Mouse (Mus musculus) lung, postnatal 0 days (tissue): ENCODE results near the gene Pigw. TPM values are rescaled to one million over a fixed set of nuclear protein-coding genes. Genes with fewer than 3 reads are reported as not detected.

Experiments
- ATAC-seq: fragments of 200-750 bp; cut with Nextera tagmentation; 2 replicates; pipeline ENCODE4 v1.8.0; 2017; ENCODE audit warnings: moderate library complexity
- DNase-seq: peaks from one replicate; pipeline ENCODE4 v3.0.0-alpha.2; 2016; ENCODE audit warnings: low spot score
- H3K27ac ChIP-seq: fragments of 300-500 bp; sonication (generic); 2 replicates; pipeline ENCODE4 v1.5.1; 2014; ENCODE audit warnings: antibody characterized with exemption, mild to moderate bottlenecking, low read length, mixed read lengths
- H3K27me3 ChIP-seq: fragments of 300-500 bp; sonication (generic); replicated peaks from 2 replicates; pipeline ENCODE4 v1.6.1; 2014; ENCODE audit warnings: low read length, mixed read lengths; ENCODE audit not compliant: insufficient read depth
- H3K36me3 ChIP-seq: fragments of 300-500 bp; sonication (generic); 2 replicates; pipeline ENCODE4 v1.6.1; 2014; ENCODE audit warnings: low read length, mixed read lengths; ENCODE audit not compliant: insufficient read depth
- H3K4me1 ChIP-seq: fragments of 300-500 bp; sonication (generic); 2 replicates; pipeline ENCODE4 v1.6.1; 2014; ENCODE audit warnings: antibody characterized with exemption, low read depth, low read length, mixed read lengths; ENCODE audit not compliant: insufficient read depth
- H3K4me2 ChIP-seq: fragments of 300-500 bp; sonication (generic); replicated peaks from 2 replicates; pipeline ENCODE4 v1.6.1; 2014; ENCODE audit warnings: low read depth, mild to moderate bottlenecking, low read length, moderate library complexity, mixed read lengths
- H3K4me3 ChIP-seq: fragments of 300-500 bp; sonication (generic); 2 replicates; pipeline ENCODE4 v1.5.1; 2014; ENCODE audit warnings: low read depth, low read length
- H3K9ac ChIP-seq: fragments of 300-500 bp; sonication (generic); replicated peaks from 2 replicates; pipeline ENCODE4 v1.6.1; 2014; ENCODE audit warnings: low read depth, mild to moderate bottlenecking
- H3K9me3 ChIP-seq: fragments of 300-500 bp; sonication (generic); 2 replicates; pipeline ENCODE4 v1.6.1; 2016; ENCODE audit warnings: low read length, mixed read lengths
- CTCF ChIP-seq: IDR thresholded peaks from 2 replicates; pipeline ENCODE4 v1.5.1; 2016; ENCODE audit warnings: antibody characterized with exemption, mild to moderate bottlenecking
- EP300 ChIP-seq: IDR thresholded peaks from 2 replicates; pipeline ENCODE4 v1.6.1; 2016; ENCODE audit warnings: antibody characterized with exemption, mild to moderate bottlenecking, control low read depth
- WGBS: fragments of 180-500 bp; shearing (Covaris S2); extraction: QIAGEN DNeasy Blood & Tissue Kit; methylation state at CpG from one replicate; pipeline ENCODE4 v1.1.7; 2014; 5-methylcytosine and 5-hydroxymethylcytosine counted together
- polyA plus RNA-seq: library from polyadenylated mRNA; unstranded; fragments of >200 nt; fragmentation: Nextera tagmentation; extraction: Ambion mirVana; gene quantifications from 2 replicates; pipeline ENCODE4 v1.2.1, GENCODE M21; 2015

Pigw gene
- polyA plus RNA-seq, 1 experiment from 2014 or later: 1.1 TPM

GRCm38 (mm10) chr11:84893113-84893512 is 13.0 kb upstream of the Pigw start:
- no peak overlapping the region for H3K4me3 ChIP-seq
- H3K9ac ChIP-seq: no peak overlapping the region
- no peak overlapping the region for H3K4me2 ChIP-seq
- no peaks in the 10 kb centered on the region for H3K4me1 ChIP-seq
- WGBS: 92% methylated on average over 14 of the region's 15 CpGs
- no peaks in the 10 kb centered on the region for H3K9me3 ChIP-seq
- H3K27ac ChIP-seq: no peak overlapping the region
- no peak for DNase-seq
- H3K36me3 ChIP-seq: peaks cover 21% of the 10 kb centered on the region
- H3K27me3 ChIP-seq: no peaks in the 10 kb centered on the region
- ATAC-seq: no peak
- TF ChIP-seq CTCF (no peak), EP300 (no peak)

GRCm38 (mm10) chr11:84891705-84892104 is 11.6 kb upstream of the Pigw start:
- Histone ChIP-seq H3K36me3 (peaks cover 18% of the 10 kb centered on the region; the same call in 1 of the 2 replicates), H3K9me3 (no peaks in the 10 kb centered on the region), H3K9ac (no peak overlapping the region), H3K4me1 (no peaks in the 10 kb centered on the region), H3K4me3 (no peak overlapping the region), H3K4me2 (no peak overlapping the region), H3K27ac (no peak overlapping the region), H3K27me3 (no peaks in the 10 kb centered on the region)
- 91% methylated on average over 7 of the region's 7 CpGs for WGBS
- DNase-seq (no peak), ATAC-seq (no peak)
- TF ChIP-seq EP300 (no peak), CTCF (no peak)

DNA sequence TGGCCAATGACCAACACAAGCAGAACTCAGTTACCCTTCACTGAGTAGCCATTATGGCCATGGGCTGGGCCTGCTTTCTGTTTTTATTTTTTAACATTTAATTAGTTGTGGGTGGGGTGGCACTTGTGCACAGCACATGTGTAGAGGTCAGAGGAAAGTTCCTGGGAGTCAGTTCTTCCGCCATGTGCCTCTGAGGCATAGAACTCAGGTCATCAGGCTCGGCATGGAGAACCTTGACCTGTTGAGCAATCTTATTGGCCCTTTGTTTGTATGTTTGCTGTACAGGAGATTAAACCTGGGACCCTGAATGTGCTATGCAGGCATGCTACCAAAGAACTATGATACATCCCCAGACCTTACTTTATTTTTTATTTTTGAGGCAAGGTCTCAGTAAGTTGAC is 9.4 kb upstream of the Pigw start:
- Histone ChIP-seq H3K4me1 (no peaks in the 10 kb centered on the region), H3K36me3 (peaks cover 15% of the 10 kb centered on the region), H3K4me3 (no peak overlapping the region), H3K27ac (no peak overlapping the region), H3K4me2 (no peak overlapping the region), H3K9ac (no peak overlapping the region), H3K9me3 (no peaks in the 10 kb centered on the region), H3K27me3 (no peaks in the 10 kb centered on the region)
- TF ChIP-seq EP300: no peak
- no peak for TF ChIP-seq CTCF
- WGBS: 85% methylated on average over 2 of the region's 2 CpGs
- DNase-seq (no peak), ATAC-seq (no peak)

DNA sequence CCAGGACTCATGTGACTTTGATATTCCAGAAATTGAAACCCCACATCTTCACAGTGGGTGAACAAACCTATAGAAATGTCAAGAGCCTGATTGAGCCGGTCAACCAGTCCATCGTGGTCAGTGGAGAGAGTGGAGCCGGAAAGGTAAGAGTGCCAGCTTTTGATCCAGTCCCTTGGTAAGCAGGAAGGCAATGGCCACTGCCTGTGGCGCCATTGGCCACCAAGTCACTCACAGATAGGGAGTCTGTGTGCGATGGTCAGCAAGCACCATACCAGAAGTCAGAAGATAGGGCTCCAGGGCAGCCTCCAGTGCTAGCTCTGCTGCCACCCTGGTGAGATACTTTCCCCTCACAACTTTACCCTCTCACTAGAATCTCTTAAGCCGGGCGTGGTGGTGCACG is 7.9 kb upstream of the Pigw start:
- Histone ChIP-seq H3K27ac (no peak overlapping the region), H3K4me1 (no peaks in the 10 kb centered on the region), H3K36me3 (peaks cover 11% of the 10 kb centered on the region), H3K4me2 (no peak overlapping the region), H3K9me3 (no peaks in the 10 kb centered on the region), H3K9ac (no peak overlapping the region), H3K27me3 (no peaks in the 10 kb centered on the region), H3K4me3 (no peak overlapping the region)
- 96% methylated on average over 8 of the region's 8 CpGs for WGBS
- DNase-seq: no peak
- no peak for TF ChIP-seq EP300
- TF ChIP-seq CTCF: no peak
- ATAC-seq: no peak

- H3K9me3 ChIP-seq: no peaks in the 10 kb centered on the region
- DNase-seq (no peak), ATAC-seq (no peak)
- no peak overlapping the region for H3K27ac ChIP-seq
- no peak overlapping the region for H3K4me3 ChIP-seq
- no peak overlapping the region for H3K9ac ChIP-seq
- no peaks in the 10 kb centered on the region for H3K4me1 ChIP-seq
- WGBS: 90% methylated on average over 11 of the region's 11 CpGs
- no peak overlapping the region for H3K4me2 ChIP-seq
- TF ChIP-seq CTCF: no peak
- TF ChIP-seq EP300: no peak
- no peaks in the 10 kb centered on the region for H3K27me3 ChIP-seq
- H3K36me3 ChIP-seq: peaks cover 11% of the 10 kb centered on the region
These were observed 6.9 kb upstream of the Pigw start for GRCm38 (mm10) chr11:84886767-84887511.

DNA sequence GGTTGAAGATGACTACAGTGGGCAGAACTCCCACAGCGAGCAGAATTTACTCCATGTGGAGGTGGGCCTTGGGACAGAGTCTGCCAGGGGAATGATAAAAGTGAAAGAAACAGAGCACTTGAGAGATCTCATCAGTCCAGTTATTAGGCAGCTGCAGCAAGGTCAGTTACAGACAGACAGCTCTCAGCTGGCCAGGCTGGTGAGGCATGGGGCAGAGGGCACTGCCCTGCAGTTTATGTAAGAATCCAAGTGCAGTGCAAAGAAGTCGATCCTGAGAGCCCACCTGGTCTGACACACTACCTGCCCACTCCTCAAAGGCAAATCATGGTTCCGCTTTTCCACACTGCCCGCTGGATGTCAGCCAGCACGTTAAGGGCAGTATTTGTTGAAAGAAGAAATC is 6.2 kb upstream of the Pigw start:
- ATAC-seq: no peak
- no peak for TF ChIP-seq CTCF
- TF ChIP-seq EP300: no peak

More for the DNA sequence above, 6.2 kb upstream of the Pigw start:
- no peak for DNase-seq
- 88% methylated on average over 5 of the region's 5 CpGs for WGBS
- H3K9ac ChIP-seq: no peak overlapping the region
- H3K4me2 ChIP-seq: no peak overlapping the region
- no peak overlapping the region for H3K4me3 ChIP-seq
- H3K36me3 ChIP-seq: peaks cover 4% of the 10 kb centered on the region; the same call in 1 of the 2 replicates
- no peaks in the 10 kb centered on the region for H3K9me3 ChIP-seq
- H3K27ac ChIP-seq: no peak overlapping the region
- no peaks in the 10 kb centered on the region for H3K4me1 ChIP-seq
- H3K27me3 ChIP-seq: no peaks in the 10 kb centered on the region
